Mouse (Mus musculus): Measurements from ENCODE around the gene Cop1.

Cop1 gene

GRCm38 (mm10) chr1:159290219-159290618, 58.1 kb downstream of the Cop1 start:
- peak; percentile 28 for DNase-seq (ENCODE audit: low read depth)

DNA sequence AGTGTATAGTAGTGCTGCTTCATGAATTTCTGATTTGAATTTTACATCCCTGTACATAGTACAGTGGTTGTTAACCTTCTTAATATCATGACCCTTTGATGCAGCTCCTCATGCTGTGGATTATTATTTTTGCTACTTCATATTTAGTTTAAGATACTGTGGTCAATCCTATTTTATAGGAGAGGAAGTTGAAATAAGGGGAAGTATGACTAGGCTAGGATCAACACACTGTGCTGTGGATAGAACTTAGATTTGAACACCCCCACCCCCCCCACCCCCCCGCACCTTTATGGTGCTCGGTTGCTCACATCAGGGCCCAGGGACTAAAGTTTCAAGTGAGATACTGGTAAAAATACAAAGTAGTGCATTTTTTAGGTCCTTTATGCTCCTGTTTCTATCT, 58.7 kb downstream of the Cop1 start:
- no peak for DNase-seq (ENCODE audit: low read depth)

- DNase-seq (ENCODE audit: low read depth), result no peak
Measured at GRCm38 (mm10) chr1:159301418-159302082, 69.4 kb downstream of the Cop1 start.

DNA sequence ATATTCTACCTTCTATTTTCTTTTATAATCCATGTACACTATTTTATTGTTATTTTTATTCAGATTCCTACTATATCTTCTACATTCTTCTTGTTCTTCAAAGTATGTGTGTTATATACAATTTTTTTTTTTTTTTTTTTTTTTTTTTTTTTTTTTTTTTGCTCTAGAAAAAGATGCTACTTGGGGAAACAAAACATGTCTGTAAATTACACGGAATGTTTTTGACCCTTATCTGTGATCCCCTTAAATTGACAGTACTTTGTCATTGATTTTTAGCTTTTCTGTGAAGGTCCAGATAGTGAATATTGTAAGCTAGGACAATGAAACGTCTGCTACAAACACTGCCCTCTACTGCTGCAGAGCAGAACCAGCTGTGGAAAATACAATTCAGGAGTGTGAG, 81.5 kb downstream of the Cop1 start:
- no peak for DNase-seq (ENCODE audit: low read depth)

DNA sequence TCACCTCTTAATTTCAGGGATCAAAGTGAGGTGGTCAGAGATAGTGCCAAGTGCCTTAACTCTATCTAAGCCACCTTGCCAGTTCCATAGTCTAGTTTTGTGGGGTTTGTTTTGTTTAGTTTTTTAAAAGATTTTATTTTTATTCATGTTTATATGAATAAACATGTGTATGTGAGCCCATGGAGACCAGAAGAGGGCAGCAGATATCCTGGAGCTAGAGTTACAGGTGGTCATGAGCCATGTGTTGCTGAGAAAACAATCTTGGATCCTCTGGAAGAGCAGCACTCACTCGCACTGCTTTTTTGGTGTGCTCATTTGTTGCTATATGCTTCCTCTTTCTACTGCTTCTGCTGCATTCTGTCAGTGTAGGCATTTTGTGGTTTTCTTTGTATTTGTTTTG, 90.5 kb downstream of the Cop1 start:
- no peak for DNase-seq (ENCODE audit: low read depth)

GRCm38 (mm10) chr1:159331008-159331407, 98.9 kb downstream of the Cop1 start:
- no peak for DNase-seq (ENCODE audit: low read depth)

DNA sequence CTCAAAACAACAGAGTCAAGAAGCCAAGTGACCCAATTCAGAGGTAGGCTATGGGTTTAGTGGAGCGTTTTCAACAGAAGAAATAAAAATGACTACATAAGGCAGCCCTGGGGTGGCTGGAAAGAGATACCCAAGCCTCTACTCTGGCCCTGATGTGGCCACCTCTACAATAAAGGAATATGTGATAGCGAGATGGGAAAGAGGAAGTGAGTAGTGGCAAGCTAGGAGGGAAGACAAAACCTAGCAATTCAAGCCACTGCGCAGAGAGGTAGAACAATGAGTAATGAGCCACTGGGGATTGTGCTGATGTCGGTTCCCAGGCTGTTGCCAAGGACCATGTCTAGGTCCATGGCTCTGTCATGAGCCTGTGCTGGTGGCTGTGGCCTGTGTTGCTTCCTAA, 102.0 kb downstream of the Cop1 start:
- no peak for DNase-seq (ENCODE audit: low read depth)

DNA sequence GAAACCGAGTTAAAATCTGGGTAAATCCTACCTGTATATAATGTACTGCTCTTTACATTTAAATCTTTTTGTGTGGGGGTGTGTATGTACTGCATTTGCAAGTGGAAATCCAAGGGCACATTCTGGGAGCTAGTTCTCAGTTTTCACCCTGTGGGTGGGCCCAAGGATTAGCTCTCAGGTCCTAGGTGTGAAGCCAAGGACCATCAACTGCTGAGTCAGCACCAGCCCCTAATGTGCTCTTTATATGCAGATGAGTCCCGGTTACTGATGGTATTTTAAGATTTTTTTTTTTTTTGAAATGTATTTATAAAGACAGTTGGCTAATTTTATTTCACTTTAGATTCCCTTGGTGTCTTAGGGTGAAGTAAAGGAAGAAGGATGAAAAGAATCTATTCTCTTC, 110.2 kb downstream of the Cop1 start:
- no peak for DNase-seq (ENCODE audit: low read depth)

DNA sequence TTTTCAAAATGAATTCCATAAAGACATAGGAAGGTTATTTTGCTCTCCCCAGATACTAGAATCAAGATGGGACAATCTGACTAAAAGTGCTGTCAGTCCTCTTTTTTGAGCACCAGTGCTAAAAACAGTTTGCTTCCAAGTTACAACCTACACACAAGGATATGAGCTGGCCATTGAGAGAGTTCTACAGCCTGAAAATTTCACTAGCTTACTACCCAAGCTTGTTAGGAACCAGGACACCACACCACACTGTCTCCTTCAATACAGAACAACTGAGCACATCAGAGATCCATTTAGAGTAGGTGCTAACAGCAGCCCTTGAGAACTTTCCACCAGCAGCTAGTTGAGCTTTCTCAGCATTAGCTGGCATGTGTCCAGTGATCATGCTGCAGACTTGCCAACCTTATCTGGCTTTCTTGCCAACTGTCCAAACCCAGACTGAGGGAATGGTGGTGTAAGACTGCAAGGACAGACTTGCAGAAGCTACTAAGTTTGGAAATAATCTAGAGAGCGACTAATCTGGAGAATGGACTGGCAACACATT, 123.0 kb downstream of the Cop1 start:
- no peak for DNase-seq (ENCODE audit: low read depth)

- no peak for DNase-seq (ENCODE audit: low read depth)
Measured at GRCm38 (mm10) chr1:159358713-159359112, 126.6 kb downstream of the Cop1 start.

- no peak for DNase-seq (ENCODE audit: low read depth)
Measured at GRCm38 (mm10) chr1:159371881-159372390, 139.8 kb downstream of the Cop1 start.

GRCm38 (mm10) chr1:159382218-159382617, 150.1 kb downstream of the Cop1 start:
- DNase-seq (ENCODE audit: low read depth), result no peak

GRCm38 (mm10) chr1:159382916-159383315, 150.8 kb downstream of the Cop1 start:
- no peak for DNase-seq (ENCODE audit: low read depth)

DNA sequence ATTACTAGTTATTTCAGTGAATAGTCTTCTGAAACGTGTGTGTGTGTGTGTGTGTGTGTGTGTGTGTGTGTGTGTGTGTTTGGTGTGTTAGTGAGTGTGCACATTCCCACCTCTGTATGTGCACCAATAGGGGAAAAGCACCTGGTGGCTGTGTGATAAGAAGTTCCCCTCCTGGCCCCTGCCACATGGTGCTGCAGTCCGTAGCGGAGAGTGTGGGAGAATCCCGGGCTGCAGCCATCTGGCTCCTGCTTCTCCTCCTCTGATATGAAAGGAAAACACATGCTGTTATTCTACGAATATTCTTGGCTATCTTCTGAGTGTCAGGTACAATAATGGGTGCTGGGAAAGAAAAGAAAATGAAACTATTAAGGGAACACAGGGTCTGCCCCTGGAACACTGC, 154.3 kb downstream of the Cop1 start:
- DNase-seq (ENCODE audit: low read depth), result no peak

DNA sequence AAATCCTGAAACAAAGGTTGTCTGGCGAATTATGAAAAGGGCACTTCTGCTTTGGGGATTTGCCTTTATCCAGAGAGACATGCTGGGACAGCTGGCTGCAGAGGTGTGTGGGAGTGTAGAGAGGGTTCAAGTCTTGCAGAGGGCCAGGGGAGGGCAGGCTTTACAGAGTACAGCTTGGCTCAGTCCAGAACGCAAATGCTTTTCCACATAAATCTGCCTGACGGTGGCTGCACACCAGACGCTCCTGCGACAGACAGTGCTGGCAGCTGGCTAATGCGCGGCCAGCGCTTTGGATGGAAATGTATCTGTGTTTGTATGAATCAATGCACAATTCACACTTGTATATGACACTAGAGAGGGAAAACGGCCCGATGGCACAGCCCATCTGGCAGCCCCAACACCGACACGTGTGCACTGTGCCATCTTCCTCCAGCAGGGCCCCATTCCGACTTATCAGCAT, 156.5 kb downstream of the Cop1 start:
- DNase-seq (ENCODE audit: low read depth), result no peak

DNA sequence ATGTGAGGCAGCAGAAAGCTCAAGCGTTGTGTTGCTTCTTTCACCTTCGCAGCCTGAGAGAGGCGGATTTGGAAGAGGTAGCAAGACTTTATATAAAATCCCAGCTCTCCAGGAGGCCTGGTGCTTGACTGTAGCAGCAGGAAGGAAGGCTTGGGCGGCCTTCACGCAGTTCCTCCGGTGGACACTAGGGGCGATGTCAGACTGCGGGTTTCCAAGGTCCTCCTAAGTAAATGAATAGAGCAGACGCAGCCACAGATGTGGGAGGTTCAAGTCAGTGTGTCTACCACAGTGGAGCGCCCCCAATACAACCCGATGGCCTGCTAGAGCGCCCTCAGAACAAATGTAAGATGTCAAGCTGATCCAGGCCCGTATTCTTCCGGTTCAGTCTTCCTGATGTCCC, 157.9 kb downstream of the Cop1 start:
- peak; percentile 24 for DNase-seq (ENCODE audit: low read depth)

GRCm38 (mm10) chr1:159392667-159393066, 160.5 kb downstream of the Cop1 start:
- no peak for DNase-seq (ENCODE audit: low read depth)

GRCm38 (mm10) chr1:159393070-159393699, 161.1 kb downstream of the Cop1 start:
- DNase-seq (ENCODE audit: low read depth), result no peak

GRCm38 (mm10) chr1:159393931-159394330, 161.8 kb downstream of the Cop1 start:
- DNase-seq (ENCODE audit: low read depth), result no peak

DNA sequence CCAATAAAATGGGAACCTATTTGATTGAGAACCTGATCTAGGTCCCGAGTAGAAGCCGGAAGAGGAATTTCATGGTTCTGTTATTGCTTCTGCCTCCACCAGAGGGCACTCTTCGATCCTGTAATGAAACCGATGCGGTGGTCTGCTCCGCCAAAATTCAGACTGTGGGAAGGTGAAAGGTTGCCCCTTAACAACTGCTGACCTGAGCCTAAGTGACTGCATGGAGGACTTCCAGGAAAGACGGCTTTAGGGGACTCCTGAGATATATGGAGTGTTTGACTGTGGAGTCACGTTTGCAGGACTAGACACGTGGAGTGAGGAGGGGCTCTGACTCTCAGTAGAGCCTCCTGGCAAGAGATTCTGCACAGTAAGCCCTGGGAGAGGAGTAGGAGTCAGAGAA, 164.4 kb downstream of the Cop1 start:
- peak; percentile 15 for DNase-seq (ENCODE audit: low read depth)
